Mouse (Mus musculus) forebrain, embryonic 14.5 days (tissue): ENCODE data around the gene Gm20897. TPM values are rescaled to one million over a fixed set of nuclear protein-coding genes. Genes with fewer than 3 reads are reported as not detected.
"Not testable (repeated sequence)": the region's sequence is repeated elsewhere in the genome, so short reads cannot be mapped to it uniquely, and the experiment has no call there.

ENCODE experiments used
- ATAC-seq: fragments of 200-750 bp; cut with Nextera tagmentation; 2 replicates; pipeline ENCODE4 v1.8.0; 2017; ENCODE audit warnings: mild to moderate bottlenecking, moderate library complexity
- DNase-seq: peaks from one replicate; pipeline ENCODE4 v3.0.0-alpha.2; 2015; ENCODE audit warnings: low spot score
- H3K27ac ChIP-seq: fragments of 300-500 bp; sonication (generic); 2 replicates; pipeline ENCODE4 v1.5.1; 2014; ENCODE audit warnings: low read depth, mild to moderate bottlenecking, control low read depth, low read length, moderate library complexity
- H3K27me3 ChIP-seq: fragments of 300-500 bp; sonication (generic); replicated peaks from 2 replicates; pipeline ENCODE4 v1.6.1; 2014; ENCODE audit warnings: low read length, control low read depth, mixed read lengths; ENCODE audit not compliant: control insufficient read depth, insufficient read depth
- H3K36me3 ChIP-seq: fragments of 300-500 bp; sonication (generic); 2 replicates; pipeline ENCODE4 v1.6.1; 2014; ENCODE audit warnings: low read length, control low read depth; ENCODE audit not compliant: control insufficient read depth, insufficient read depth
- H3K4me1 ChIP-seq: fragments of 300-500 bp; sonication (generic); 2 replicates; pipeline ENCODE4 v1.6.1; 2014; ENCODE audit warnings: antibody characterized with exemption, low read length, control low read depth; ENCODE audit not compliant: control insufficient read depth, insufficient read depth
- H3K4me2 ChIP-seq: fragments of 300-500 bp; sonication (generic); 2 replicates; pipeline ENCODE4 v1.6.1; 2014; ENCODE audit warnings: mild to moderate bottlenecking, control low read depth, low read length
- H3K4me3 ChIP-seq: fragments of 300-500 bp; sonication (generic); 2 replicates; pipeline ENCODE4 v1.5.1; 2014; ENCODE audit warnings: low read depth, low read length, control low read depth
- H3K9ac ChIP-seq: fragments of 300-500 bp; sonication (generic); 2 replicates; pipeline ENCODE4 v1.6.1; 2014; ENCODE audit warnings: mild to moderate bottlenecking, low read length, control low read depth, moderate library complexity
- H3K9me3 ChIP-seq: fragments of 300-500 bp; sonication (generic); replicated peaks from 2 replicates; pipeline ENCODE4 v1.6.1; 2016; ENCODE audit warnings: low read length, control low read depth, mixed read lengths; ENCODE audit not compliant: control insufficient read depth
- WGBS: fragments of 180-500 bp; shearing (Covaris S2); extraction: QIAGEN DNeasy Blood & Tissue Kit; methylation state at CpG from one replicate; pipeline ENCODE4 v1.1.7; 2014; 5-methylcytosine and 5-hydroxymethylcytosine counted together
- polyA plus RNA-seq: library from polyadenylated mRNA; unstranded; fragments of >200 nt; fragmentation: Nextera tagmentation; extraction: Ambion mirVana; gene quantifications from 2 replicates; pipeline ENCODE4 v1.2.1, GENCODE M21; 2014

The Gm20897 gene
- not detected in 2 replicates for polyA plus RNA-seq

- H3K4me3 ChIP-seq, H3K9ac ChIP-seq, H3K4me2 ChIP-seq, DNase-seq, H3K4me1 ChIP-seq, H3K36me3 ChIP-seq, ATAC-seq, H3K27me3 ChIP-seq, H3K9me3 ChIP-seq, H3K27ac ChIP-seq: not testable (repeated sequence)
- WGBS, result no CpG with 5 or more reads among the region's 6 CpGs
Measured at GRCm38 (mm10) chrY:38502138-38502537, at the start of gene Gm20897. TSS of gene Gm20897 (minus strand) at chrY:38502238.

Other genes starting within 250 kb of the Gm20897 start
- not detected in 2 replicates for gene Gm21732, start 73.5 kb upstream of the Gm20897 start, polyA plus RNA-seq